Mouse (Mus musculus) lung, embryonic 14.5 days (tissue): Measurements from ENCODE around the gene Chchd5. TPM values are rescaled to one million over a fixed set of nuclear protein-coding genes. Genes with fewer than 3 reads are reported as not detected.

ENCODE experiments used
- ATAC-seq: fragments of 200-750 bp; cut with Nextera tagmentation; 2 replicates; pipeline ENCODE4 v1.8.0; 2017; ENCODE audit warnings: mild to moderate bottlenecking, moderate TSS enrichment, moderate library complexity; ENCODE audit not compliant: insufficient read depth
- DNase-seq: peaks from one replicate; pipeline ENCODE4 v3.0.0-alpha.2; 2015
- H3K27ac ChIP-seq: fragments of 300-500 bp; sonication (generic); 2 replicates; pipeline ENCODE4 v1.5.1; 2014; ENCODE audit warnings: low read depth, mild to moderate bottlenecking, moderate library complexity
- H3K27me3 ChIP-seq: fragments of 300-500 bp; sonication (generic); 2 replicates; pipeline ENCODE4 v1.6.1; 2014; ENCODE audit warnings: low read length, control low read depth; ENCODE audit not compliant: insufficient read depth
- H3K36me3 ChIP-seq: fragments of 300-500 bp; sonication (generic); 2 replicates; pipeline ENCODE4 v1.6.1; 2014; ENCODE audit warnings: control low read depth; ENCODE audit not compliant: insufficient read depth
- H3K4me1 ChIP-seq: fragments of 300-500 bp; sonication (generic); 2 replicates; pipeline ENCODE4 v1.6.1; 2014; ENCODE audit warnings: antibody characterized with exemption, control low read depth; ENCODE audit not compliant: insufficient read depth
- H3K4me2 ChIP-seq: fragments of 300-500 bp; sonication (generic); 2 replicates; pipeline ENCODE4 v1.6.1; 2014; ENCODE audit warnings: mild to moderate bottlenecking
- H3K4me3 ChIP-seq: fragments of 300-500 bp; sonication (generic); 2 replicates; pipeline ENCODE4 v1.5.1; 2014; ENCODE audit warnings: low read depth, low read length
- H3K9ac ChIP-seq: fragments of 300-500 bp; sonication (generic); 2 replicates; pipeline ENCODE4 v1.6.1; 2014
- H3K9me3 ChIP-seq: fragments of 300-500 bp; sonication (generic); 2 replicates; pipeline ENCODE4 v1.6.1; 2016; ENCODE audit warnings: low read depth, low read length, control low read depth
- CTCF ChIP-seq: IDR thresholded peaks from 2 replicates; pipeline ENCODE4 v1.5.1; 2016; ENCODE audit warnings: antibody characterized with exemption, low read depth
- WGBS: fragments of 180-500 bp; shearing (Covaris S2); extraction: QIAGEN DNeasy Blood & Tissue Kit; methylation state at CpG from one replicate; pipeline ENCODE4 v1.1.7; 2014; 5-methylcytosine and 5-hydroxymethylcytosine counted together
- polyA plus RNA-seq: library from polyadenylated mRNA; unstranded; fragments of >200 nt; fragmentation: Nextera tagmentation; extraction: Ambion mirVana; gene quantifications from 2 replicates; pipeline ENCODE4 v1.2.1, GENCODE M21; 2014

Chchd5 gene
- polyA plus RNA-seq, 1 experiment from 2014 or later = 25.7 TPM

DNA sequence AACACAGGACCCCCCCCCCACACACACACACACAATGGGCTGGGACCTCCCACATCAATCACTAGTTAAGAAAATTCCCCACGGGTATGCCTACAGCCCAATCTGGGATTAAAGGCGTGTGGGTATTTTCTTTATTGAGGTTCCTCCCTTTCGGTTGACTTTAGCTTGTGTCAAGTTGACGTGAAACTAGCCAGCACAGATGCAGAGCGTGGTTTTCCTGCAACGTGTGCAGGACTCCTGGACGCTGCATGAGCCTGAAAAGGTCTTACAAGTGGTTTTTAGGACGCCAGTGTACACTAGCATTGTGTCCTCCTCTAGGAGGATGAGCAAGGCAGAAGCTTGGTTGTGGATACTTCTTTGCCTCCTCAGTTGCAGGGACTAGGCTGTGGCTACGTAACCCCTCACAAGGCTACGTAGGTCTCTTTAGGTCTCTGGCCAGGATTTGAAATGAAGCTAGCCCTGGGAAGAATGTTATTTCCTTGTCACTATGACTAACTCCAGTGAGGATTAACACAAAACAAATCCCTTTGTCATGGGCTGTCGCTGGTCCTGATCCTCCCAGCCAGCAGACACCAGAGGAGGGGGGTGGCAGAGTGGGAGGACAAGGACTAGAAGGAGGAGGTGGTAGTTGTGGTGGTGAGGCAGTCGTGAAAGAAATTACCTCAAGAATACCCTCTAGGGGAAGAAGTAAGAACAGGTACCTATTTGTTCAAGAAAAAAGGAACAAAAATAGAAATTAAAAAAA is 47.3 kb downstream of the Chchd5 start:
- Histone ChIP-seq H3K36me3 (no peaks in the 10 kb centered on the region), H3K27me3 (no peaks in the 10 kb centered on the region), H3K9ac (no peak overlapping the region), H3K27ac (no peak overlapping the region), H3K9me3 (no peaks in the 10 kb centered on the region), H3K4me2 (no peak overlapping the region), H3K4me1 (no peaks in the 10 kb centered on the region), H3K4me3 (no peak overlapping the region)
- no peak for ATAC-seq
- TF ChIP-seq CTCF = no peak
- DNase-seq = no peak
- 78% methylated on average over 12 of the region's 12 CpGs for WGBS

- H3K9me3 ChIP-seq = no peaks in the 10 kb centered on the region
- H3K36me3 ChIP-seq = no peaks in the 10 kb centered on the region
- no peak for ATAC-seq
- no peak overlapping the region for H3K27ac ChIP-seq
- H3K9ac ChIP-seq = no peak overlapping the region
- no peak for TF ChIP-seq CTCF
- H3K4me3 ChIP-seq = no peak overlapping the region
- 68% methylated on average over 3 of the region's 3 CpGs for WGBS
- no peak overlapping the region for H3K4me2 ChIP-seq
- H3K4me1 ChIP-seq = no peaks in the 10 kb centered on the region
- no peak for DNase-seq
- no peaks in the 10 kb centered on the region for H3K27me3 ChIP-seq
Measured at GRCm38 (mm10) chr2:129177661-129178060, 48.2 kb downstream of the Chchd5 start.

- no peak for TF ChIP-seq CTCF
- Histone ChIP-seq H3K4me2 (peak overlapping the region; percentile 29; the same call in 1 of the 2 replicates), H3K9ac (no peak overlapping the region), H3K9me3 (no peaks in the 10 kb centered on the region), H3K36me3 (no peaks in the 10 kb centered on the region), H3K27ac (no peak overlapping the region), H3K27me3 (no peaks in the 10 kb centered on the region), H3K4me1 (no peaks in the 10 kb centered on the region), H3K4me3 (no peak overlapping the region)
- ATAC-seq = no peak
- 33% methylated on average over 10 of the region's 10 CpGs for WGBS
- no peak for DNase-seq
Measured at GRCm38 (mm10) chr2:129178182-129178908, 48.8 kb downstream of the Chchd5 start.

DNA sequence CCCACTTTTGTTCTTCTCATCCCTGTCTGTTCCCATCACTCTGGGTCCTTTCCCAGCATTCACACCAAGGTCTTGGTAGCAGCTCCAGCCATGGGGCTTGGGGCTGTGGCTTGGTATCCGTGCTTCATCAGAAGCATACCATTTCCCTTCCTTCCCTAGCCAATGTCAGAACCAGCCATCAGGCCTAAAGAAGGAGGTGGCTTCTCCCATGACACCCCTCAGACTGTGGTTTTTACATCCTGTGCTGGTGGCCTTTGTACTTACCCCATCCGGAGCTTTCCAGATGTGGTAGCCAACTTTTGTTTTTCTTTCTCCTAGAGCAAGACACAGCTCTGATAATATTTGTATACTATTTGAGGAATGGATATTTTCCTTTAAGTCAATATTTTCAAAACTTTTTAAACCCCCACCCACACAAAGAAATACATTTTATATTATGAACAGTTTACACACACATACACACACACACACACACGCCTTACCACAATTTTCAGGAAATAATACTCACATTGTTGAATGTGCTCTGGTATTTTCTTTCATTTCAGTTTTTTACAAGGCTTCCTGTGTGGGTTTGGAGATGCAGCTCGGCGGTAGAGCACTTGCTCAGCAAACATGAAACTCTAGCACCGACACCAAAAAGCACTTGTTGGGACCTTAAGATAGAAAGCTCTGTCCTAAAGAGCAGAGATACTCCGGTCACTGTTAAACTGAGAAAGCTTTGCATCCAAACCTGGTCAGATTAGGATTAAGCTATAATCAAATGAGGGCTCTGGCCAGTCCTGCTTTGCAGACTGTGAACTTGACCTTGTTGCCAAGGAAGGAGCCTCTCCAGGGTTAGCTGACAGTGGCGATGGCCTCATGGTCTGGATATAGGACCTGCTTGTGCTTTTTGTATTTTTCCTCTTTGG is 50.7 kb downstream of the Chchd5 start:
- Histone ChIP-seq H3K27me3 (no peaks in the 10 kb centered on the region), H3K36me3 (no peaks in the 10 kb centered on the region), H3K4me3 (no peak overlapping the region), H3K4me1 (no peaks in the 10 kb centered on the region), H3K27ac (no peak overlapping the region), H3K4me2 (no peak overlapping the region), H3K9me3 (no peaks in the 10 kb centered on the region), H3K9ac (no peak overlapping the region)
- TF ChIP-seq CTCF = no peak
- ATAC-seq = no peak
- 60% methylated on average over 8 of the region's 8 CpGs for WGBS
- DNase-seq = no peak

DNA sequence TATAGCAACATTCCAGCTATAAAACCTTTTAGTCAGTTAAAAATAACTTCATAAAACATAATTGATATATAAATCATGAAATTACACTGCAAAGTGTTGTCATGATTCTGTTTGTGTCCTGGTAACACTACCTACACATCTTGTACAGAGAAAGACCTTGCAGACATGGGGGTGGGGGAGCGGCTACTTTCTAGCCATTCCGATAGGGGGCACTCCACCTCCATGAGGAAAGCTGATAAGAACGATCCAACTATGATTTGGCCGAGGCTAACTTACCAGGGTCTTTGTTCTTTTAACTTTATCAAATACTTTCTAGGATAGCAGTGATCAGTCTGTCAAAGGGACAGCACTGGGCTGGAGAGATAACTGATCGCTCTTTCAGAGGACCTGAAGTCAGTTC is 52.0 kb downstream of the Chchd5 start:
- Histone ChIP-seq H3K27me3 (no peaks in the 10 kb centered on the region), H3K4me2 (no peak overlapping the region), H3K27ac (no peak overlapping the region), H3K9me3 (no peaks in the 10 kb centered on the region), H3K9ac (no peak overlapping the region), H3K4me1 (no peaks in the 10 kb centered on the region), H3K4me3 (no peak overlapping the region), H3K36me3 (no peaks in the 10 kb centered on the region)
- ATAC-seq = no peak
- no peak for TF ChIP-seq CTCF
- 81% methylated on average over 5 of the region's 5 CpGs for WGBS
- no peak for DNase-seq

GRCm38 (mm10) chr2:129182412-129182811 is 52.9 kb downstream of the Chchd5 start:
- ATAC-seq = no peak
- H3K4me2 ChIP-seq = no peak overlapping the region
- H3K27ac ChIP-seq = no peak overlapping the region
- H3K9me3 ChIP-seq = no peaks in the 10 kb centered on the region
- H3K9ac ChIP-seq = no peak overlapping the region
- H3K4me1 ChIP-seq = no peaks in the 10 kb centered on the region
- no peaks in the 10 kb centered on the region for H3K27me3 ChIP-seq
- H3K4me3 ChIP-seq = no peak overlapping the region
- TF ChIP-seq CTCF = no peak
- H3K36me3 ChIP-seq = no peaks in the 10 kb centered on the region
- WGBS = 83% methylated on average over 1 of the region's 1 CpGs
- DNase-seq = no peak
